ENCODE assay signal across 9 mouse cellular contexts in genomic region chrX:150510631-150511030, GRCm38 (mm10). TPM values are rescaled to one million over a fixed set of nuclear protein-coding genes. Genes with fewer than 3 reads are reported as not detected.
DNase-seq lines count a peak whose midpoint lies in the region; ATAC-seq and TF ChIP-seq lines count a peak whose summit lies in the region.
"Had no signal": no experiment of that assay in that cellular context is flagged by ENCODE, and none has a peak within 500 bp of the region (broad histone marks: within the 10 kb centered on the region; RNA-seq: fewer than 3 reads in every experiment).

No protein-coding gene starts in this region.

- ATAC-seq in cerebellum, adult (ENCODE audit: insufficient number of reproducible peaks, low FRiP score, low TSS enrichment), result no peak

- no peak overlapping the region for H3K4me3 ChIP-seq in left cerebral cortex, adult 2 months
- H3K4me3 ChIP-seq: lung, embryonic 15.5 days had no signal

- peak; percentile 81 for TF ChIP-seq CTCF in left cerebral cortex, adult 2 months (IDR thresholded peaks at IDR 0.05)

- H3K27ac ChIP-seq in left cerebral cortex, adult 2 months, result no peak overlapping the region
- H3K27ac ChIP-seq: lung, embryonic 15.5 days had no signal

- intact Hi-C loops in left cerebral cortex, adult 2 months (cut with DNase I), result loop anchor here (2.0 to 5.0 kb wide), 3 partner anchors 146 to 607 kb away; partner anchors contain the start of genes Maged2 and Tro
- intact Hi-C loops in left cerebral cortex, postnatal 36 days (cut with DNase I), result loop anchor here (10.0 kb wide), 1 partner anchor 144 kb away; the partner anchor contains the start of gene Tro
- intact Hi-C loops in left cerebral cortex, postnatal 25 days (cut with DNase I), result loop anchor here (5.0 kb wide), 1 partner anchor 152 kb away; no protein-coding TSS in a partner anchor

- DNase-seq in cerebellum, adult 11 months, result peak; percentile 8
- no peak for DNase-seq in left cerebral cortex, adult 2 months (ENCODE audit: extremely low spot score in 1 of 2, low spot score in 2 of 2)
- DNase-seq in left cerebral cortex, postnatal 36 days (ENCODE audit: low spot score in 2 of 2), result no peak
- peak; percentile 41 for DNase-seq in c-Kit-positive CD71-negative TER-119-negative erythroid progenitor cells, embryonic 14.5 days (ENCODE audit: low read depth)
- DNase-seq in left cerebral cortex, postnatal 25 days (ENCODE audit: low spot score in 2 of 2), result peak; percentile 34 to 46
- DNase-seq in retina, embryonic 14.5 days (ENCODE audit: low spot score), result peak; percentile 75
- DNase-seq in gastrocnemius, postnatal 25 days, result no peak

RNA-seq across cellular contexts. Expression of gene Alas2, which starts 36.5 kb away (rescaled TPM):
- 1 to 10 TPM; 4.7 to 5.4 TPM for total RNA-seq in left cerebral cortex, adult 2 months (2021)
- total RNA-seq in left cerebral cortex, postnatal 36 days (2021), result 1 to 10 TPM; 5.2 to 6.5 TPM
- 1 to 10 TPM; 5.6 to 8.0 TPM for total RNA-seq in left cerebral cortex, postnatal 25 days (2021)
- 10 to 100 TPM in 1 of 2 experiments, 1 to 10 TPM in 1; 5.6 to 27.5 TPM for total RNA-seq in gastrocnemius, postnatal 25 days (2021)

RNA-seq across cellular contexts. Expression of gene Tmem29, which starts 51.7 kb away (rescaled TPM):
- total RNA-seq in left cerebral cortex, adult 2 months (2021), result 10 to 100 TPM; 36.5 to 38.9 TPM
- total RNA-seq in left cerebral cortex, postnatal 36 days (2021), result 10 to 100 TPM; 35.6 to 45.2 TPM
- total RNA-seq in left cerebral cortex, postnatal 25 days (2021), result 10 to 100 TPM; 43.6 to 51.0 TPM
- 1 to 10 TPM; 4.6 to 6.3 TPM for total RNA-seq in gastrocnemius, postnatal 25 days (2021)

Comparison
In these comparisons a context has a peak if more than half of its experiments do, and no peak if none do; other contexts are left out.
1. DNase-seq: peak in cerebellum, adult 11 months (single experiment), c-Kit-positive CD71-negative TER-119-negative erythroid progenitor cells, embryonic 14.5 days (single experiment), left cerebral cortex, postnatal 25 days (2 of 2) and retina, embryonic 14.5 days (single experiment); none in left cerebral cortex, adult 2 months (0 of 2), left cerebral cortex, postnatal 36 days (0 of 2) and gastrocnemius, postnatal 25 days (single experiment).
2. RNA of gene Tmem29, which starts 51.7 kb away (total RNA-seq): 43.6 to 51.0 TPM in left cerebral cortex, postnatal 25 days, 35.6 to 45.2 TPM in left cerebral cortex, postnatal 36 days and 36.5 to 38.9 TPM in left cerebral cortex, adult 2 months; 4.6 to 6.3 TPM in gastrocnemius, postnatal 25 days; every median in the first group is over 4 times any median in the second.